Mouse (Mus musculus) neural tube, embryonic 13.5 days (tissue): Measurements from ENCODE around the gene Cntn1. TPM values are rescaled to one million over a fixed set of nuclear protein-coding genes. Genes with fewer than 3 reads are reported as not detected.

Experiments
- ATAC-seq: fragments of 200-750 bp; cut with Nextera tagmentation; 2 replicates; pipeline ENCODE4 v1.8.0; 2017; ENCODE audit warnings: low read depth, mild to moderate bottlenecking, moderate TSS enrichment, moderate library complexity
- H3K27ac ChIP-seq: fragments of 300-500 bp; sonication (generic); replicated peaks from 2 replicates; pipeline ENCODE4 v1.5.1; 2015; ENCODE audit warnings: moderate library complexity, mild to moderate bottlenecking, inconsistent platforms
- H3K27me3 ChIP-seq: fragments of 300-500 bp; sonication (generic); 2 replicates; pipeline ENCODE4 v1.6.1; 2015; ENCODE audit warnings: mild to moderate bottlenecking, inconsistent platforms
- H3K36me3 ChIP-seq: fragments of 300-500 bp; sonication (generic); 2 replicates; pipeline ENCODE4 v1.6.1; 2015; ENCODE audit warnings: mild to moderate bottlenecking, inconsistent platforms
- H3K4me1 ChIP-seq: fragments of 300-500 bp; sonication (generic); replicated peaks from 2 replicates; pipeline ENCODE4 v1.6.1; 2015; ENCODE audit warnings: inconsistent platforms
- H3K4me2 ChIP-seq: fragments of 300-500 bp; sonication (generic); 2 replicates; pipeline ENCODE4 v1.6.1; 2015; ENCODE audit warnings: inconsistent platforms, mild to moderate bottlenecking, moderate library complexity
- H3K4me3 ChIP-seq: fragments of 300-500 bp; sonication (generic); 2 replicates; pipeline ENCODE4 v1.5.1; 2015; ENCODE audit warnings: mild to moderate bottlenecking, inconsistent platforms
- H3K9ac ChIP-seq: fragments of 300-500 bp; sonication (generic); 2 replicates; pipeline ENCODE4 v1.6.1; 2015; ENCODE audit warnings: moderate library complexity, mild to moderate bottlenecking, inconsistent platforms
- H3K9me3 ChIP-seq: fragments of 300-500 bp; sonication (generic); 2 replicates; pipeline ENCODE4 v1.6.1; 2016; ENCODE audit warnings: inconsistent platforms
- WGBS: fragments of 180-500 bp; shearing (Covaris S2); methylation state at CpG from one replicate; pipeline ENCODE4 v1.1.7; 2015; 5-methylcytosine and 5-hydroxymethylcytosine counted together
- polyA plus RNA-seq: library from polyadenylated mRNA; unstranded; fragments of >200 nt; fragmentation: Nextera tagmentation; extraction: Ambion mirVana; gene quantifications from 2 replicates; pipeline ENCODE4 v1.2.1, GENCODE M21; 2015

The Cntn1 gene
- polyA plus RNA-seq, 1 experiment from 2014 or later, result 31.0 TPM

- Histone ChIP-seq H3K27me3 (no peaks in the 10 kb centered on the region), H3K4me2 (no peak overlapping the region), H3K27ac (no peak overlapping the region), H3K36me3 (no peaks in the 10 kb centered on the region), H3K4me3 (no peak overlapping the region), H3K4me1 (no peaks in the 10 kb centered on the region), H3K9ac (no peak overlapping the region), H3K9me3 (no peaks in the 10 kb centered on the region)
- 97% methylated on average over 1 of the region's 1 CpGs for WGBS
- no peak for ATAC-seq
Measured at GRCm38 (mm10) chr15:92209778-92210177, 158.8 kb downstream of the Cntn1 start.

DNA sequence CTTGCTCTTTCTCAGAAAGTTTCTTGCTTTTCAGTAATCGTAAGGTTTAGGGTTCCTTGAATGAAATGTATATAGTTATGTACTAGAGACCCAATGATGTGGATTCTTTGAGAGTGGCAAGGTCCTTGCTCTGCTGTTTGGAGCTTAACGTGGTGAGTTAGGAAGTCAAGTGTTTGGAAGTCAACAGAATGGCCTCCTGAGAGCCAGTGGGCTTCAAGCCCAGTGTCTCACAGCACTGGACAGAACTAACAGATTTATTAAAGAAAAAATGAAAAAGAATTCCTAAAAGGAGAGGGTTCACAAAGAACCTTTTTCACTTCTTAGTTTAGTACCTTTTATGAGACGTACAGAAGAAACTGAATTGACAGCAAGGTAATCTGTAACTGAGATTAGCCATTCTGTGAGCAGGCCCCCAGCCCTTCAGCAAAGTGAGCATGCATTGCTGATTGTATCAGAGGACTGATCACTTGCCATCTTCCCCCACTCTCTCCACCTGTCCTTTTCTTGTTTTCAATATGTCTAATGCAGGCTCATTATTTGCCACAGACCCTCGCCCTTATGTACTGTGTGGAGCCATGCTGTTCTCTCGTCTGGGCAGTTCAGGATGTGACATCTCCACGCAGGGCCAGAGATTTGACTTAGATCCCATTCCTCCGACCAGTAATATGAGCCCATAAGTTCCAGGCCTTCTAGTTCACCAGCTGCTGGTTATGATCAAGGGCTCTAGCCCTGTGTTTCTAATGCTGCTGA is 159.7 kb downstream of the Cntn1 start:
- H3K4me3 ChIP-seq, result no peak overlapping the region
- no peak for ATAC-seq
- WGBS, result 83% methylated on average over 7 of the region's 7 CpGs
- H3K27me3 ChIP-seq, result no peaks in the 10 kb centered on the region
- H3K4me2 ChIP-seq, result no peak overlapping the region
- no peak overlapping the region for H3K27ac ChIP-seq
- no peaks in the 10 kb centered on the region for H3K9me3 ChIP-seq
- H3K36me3 ChIP-seq, result no peaks in the 10 kb centered on the region
- no peak overlapping the region for H3K9ac ChIP-seq
- H3K4me1 ChIP-seq, result no peaks in the 10 kb centered on the region

GRCm38 (mm10) chr15:92215841-92216240 is 164.9 kb downstream of the Cntn1 start:
- WGBS, result 59% methylated on average over 3 of the region's 3 CpGs
- no peaks in the 10 kb centered on the region for H3K9me3 ChIP-seq
- no peaks in the 10 kb centered on the region for H3K27me3 ChIP-seq
- H3K27ac ChIP-seq, result no peak overlapping the region
- H3K4me2 ChIP-seq, result no peak overlapping the region
- H3K9ac ChIP-seq, result no peak overlapping the region
- H3K36me3 ChIP-seq, result no peaks in the 10 kb centered on the region
- ATAC-seq, result no peak
- no peaks in the 10 kb centered on the region for H3K4me1 ChIP-seq
- no peak overlapping the region for H3K4me3 ChIP-seq

DNA sequence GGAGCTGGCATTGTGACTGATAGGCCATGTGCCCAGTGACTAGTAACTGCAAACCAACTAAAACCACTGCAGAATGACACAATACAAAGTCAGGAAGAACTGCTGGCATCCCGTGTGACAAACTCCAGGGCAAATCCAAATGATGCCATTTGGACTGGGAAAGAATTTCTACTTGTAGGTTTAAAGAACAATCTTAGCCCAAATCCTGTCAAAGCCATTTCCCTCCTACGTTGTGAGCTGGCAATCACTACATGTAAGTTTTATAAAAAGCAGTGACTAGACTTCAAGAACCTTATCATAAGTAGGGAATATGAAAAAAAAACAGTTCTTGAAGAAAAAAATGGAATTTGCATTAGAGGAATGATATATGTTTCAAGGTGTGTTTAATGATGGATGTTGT is 170.5 kb downstream of the Cntn1 start:
- ATAC-seq, result no peak
- no peaks in the 10 kb centered on the region for H3K4me1 ChIP-seq
- H3K4me3 ChIP-seq, result no peak overlapping the region
- no peak overlapping the region for H3K27ac ChIP-seq
- 83% methylated on average over 2 of the region's 2 CpGs for WGBS
- H3K9me3 ChIP-seq, result no peaks in the 10 kb centered on the region
- H3K9ac ChIP-seq, result no peak overlapping the region
- no peak overlapping the region for H3K4me2 ChIP-seq
- H3K27me3 ChIP-seq, result no peaks in the 10 kb centered on the region
- peaks cover 3% of the 10 kb centered on the region; the same call in 1 of the 2 replicates for H3K36me3 ChIP-seq

GRCm38 (mm10) chr15:92231386-92231785 is 180.4 kb downstream of the Cntn1 start:
- Histone ChIP-seq H3K27me3 (no peaks in the 10 kb centered on the region), H3K36me3 (peaks cover under 1% of the 10 kb centered on the region; the same call in 1 of the 2 replicates), H3K4me3 (no peak overlapping the region), H3K27ac (no peak overlapping the region), H3K4me1 (no peaks in the 10 kb centered on the region), H3K9ac (no peak overlapping the region), H3K4me2 (no peak overlapping the region), H3K9me3 (no peaks in the 10 kb centered on the region)
- ATAC-seq, result no peak
- WGBS, result 22% methylated on average over 7 of the region's 7 CpGs

DNA sequence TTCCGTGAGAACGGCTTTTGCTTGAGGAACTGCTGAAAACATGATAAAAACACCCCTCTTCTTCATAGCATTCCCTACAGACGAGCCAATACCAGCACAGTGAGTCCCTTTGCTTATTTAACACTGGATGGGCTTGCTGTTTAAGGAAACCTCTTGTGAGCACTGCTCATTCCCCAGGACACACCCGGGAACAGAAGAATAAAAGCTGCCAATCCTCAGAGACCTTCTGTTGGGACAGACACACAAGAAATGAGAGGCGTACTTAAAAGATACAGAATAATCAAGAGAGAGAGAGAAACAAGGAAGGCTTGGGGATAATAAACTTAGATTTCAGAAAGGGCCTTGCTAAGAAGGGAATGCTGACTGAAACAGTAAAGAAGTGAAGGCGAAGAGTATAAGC is 184.9 kb downstream of the Cntn1 start:
- Histone ChIP-seq H3K4me2 (no peak overlapping the region), H3K4me1 (no peaks in the 10 kb centered on the region), H3K9me3 (no peaks in the 10 kb centered on the region), H3K4me3 (no peak overlapping the region), H3K27ac (no peak overlapping the region), H3K27me3 (no peaks in the 10 kb centered on the region), H3K9ac (no peak overlapping the region), H3K36me3 (no peaks in the 10 kb centered on the region)
- no peak for ATAC-seq
- WGBS, result 76% methylated on average over 6 of the region's 6 CpGs

DNA sequence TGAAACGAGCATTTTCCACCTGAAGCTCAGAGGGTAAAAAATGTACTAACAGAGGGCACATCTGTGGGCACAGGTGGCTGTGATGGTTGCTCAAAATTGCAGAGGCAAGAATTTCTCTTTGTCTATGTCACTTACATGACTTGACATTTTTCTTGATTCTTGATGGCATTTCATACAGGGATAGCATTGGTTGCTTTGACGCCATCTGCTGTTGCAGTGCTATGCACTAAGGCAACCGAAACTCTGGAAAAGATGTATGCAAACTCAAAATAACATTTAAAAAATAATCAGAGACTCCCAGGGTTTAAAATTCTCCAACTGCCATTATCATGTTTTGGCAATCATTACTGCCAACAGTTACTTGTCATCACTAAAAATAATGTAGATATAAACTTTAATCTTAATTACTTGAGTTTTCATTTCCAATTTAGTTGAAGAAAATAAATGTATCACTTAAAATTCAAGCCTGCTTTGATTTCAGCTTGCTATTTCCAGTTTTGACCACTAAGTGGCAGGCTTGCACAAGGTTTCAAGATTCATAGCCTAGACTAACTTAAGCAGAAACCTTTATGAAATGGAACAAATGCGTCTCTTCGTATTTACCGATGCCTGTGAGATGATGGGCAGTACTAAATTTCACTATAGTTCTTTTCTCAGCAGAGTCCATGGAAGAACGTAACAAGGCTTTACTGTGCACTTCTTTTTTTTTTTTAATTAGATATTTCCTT is 214.2 kb downstream of the Cntn1 start:
- Histone ChIP-seq H3K9me3 (no peaks in the 10 kb centered on the region), H3K27ac (no peak overlapping the region), H3K4me3 (no peak overlapping the region), H3K9ac (no peak overlapping the region), H3K27me3 (no peaks in the 10 kb centered on the region), H3K4me1 (0 out of 2 replicates have a peak, but pooled peaks cover 5% of the 10 kb centered on the region), H3K4me2 (no peak overlapping the region), H3K36me3 (no peaks in the 10 kb centered on the region)
- WGBS, result 27% methylated on average over 7 of the region's 7 CpGs
- ATAC-seq, result no peak

- H3K4me1 ChIP-seq, result 0 out of 2 replicates have a peak, but pooled peaks cover 5% of the 10 kb centered on the region
- H3K27me3 ChIP-seq, result no peaks in the 10 kb centered on the region
- no peak overlapping the region for H3K4me2 ChIP-seq
- 23% methylated on average over 3 of the region's 3 CpGs for WGBS
- H3K36me3 ChIP-seq, result no peaks in the 10 kb centered on the region
- no peak overlapping the region for H3K4me3 ChIP-seq
- H3K27ac ChIP-seq, result no peak overlapping the region
- no peak for ATAC-seq
- no peak overlapping the region for H3K9ac ChIP-seq
- no peaks in the 10 kb centered on the region for H3K9me3 ChIP-seq
Measured at GRCm38 (mm10) chr15:92268341-92268740, 217.4 kb downstream of the Cntn1 start.

DNA sequence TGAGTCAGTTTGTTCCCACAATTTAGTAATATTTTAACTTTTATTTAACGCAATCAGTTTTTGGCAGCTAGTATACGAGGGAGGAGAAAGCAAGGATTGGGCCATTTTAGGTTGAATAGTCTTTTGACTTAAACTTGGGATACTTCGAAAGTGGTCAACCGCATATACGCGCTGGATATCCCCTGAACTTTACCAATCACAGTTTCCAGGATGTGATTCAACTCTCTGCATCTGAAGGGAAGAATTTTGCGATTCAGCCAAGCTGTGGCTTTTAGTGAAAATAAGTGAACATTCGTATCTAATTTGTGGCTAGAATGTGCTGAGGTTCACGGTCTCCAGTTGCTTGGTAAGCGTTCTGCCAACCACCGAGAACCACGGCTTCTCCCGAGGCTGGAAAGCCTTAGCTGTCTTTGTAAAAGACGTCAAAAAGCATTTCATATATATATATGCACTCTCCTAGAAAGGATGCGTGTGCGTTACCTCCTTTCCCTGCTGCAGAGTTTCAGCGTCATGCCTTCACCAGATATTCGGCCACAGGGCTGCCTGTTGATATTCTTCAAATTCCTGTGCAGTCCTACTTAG is 217.9 kb downstream of the Cntn1 start:
- no peaks in the 10 kb centered on the region for H3K36me3 ChIP-seq
- H3K4me1 ChIP-seq, result 0 out of 2 replicates have a peak, but pooled peaks cover 5% of the 10 kb centered on the region
- no peaks in the 10 kb centered on the region for H3K27me3 ChIP-seq
- no peak overlapping the region for H3K4me3 ChIP-seq
- 87% methylated on average over 18 of the region's 18 CpGs for WGBS
- H3K9ac ChIP-seq, result no peak overlapping the region
- no peak overlapping the region for H3K27ac ChIP-seq
- H3K4me2 ChIP-seq, result no peak overlapping the region
- H3K9me3 ChIP-seq, result no peaks in the 10 kb centered on the region
- no peak for ATAC-seq

DNA sequence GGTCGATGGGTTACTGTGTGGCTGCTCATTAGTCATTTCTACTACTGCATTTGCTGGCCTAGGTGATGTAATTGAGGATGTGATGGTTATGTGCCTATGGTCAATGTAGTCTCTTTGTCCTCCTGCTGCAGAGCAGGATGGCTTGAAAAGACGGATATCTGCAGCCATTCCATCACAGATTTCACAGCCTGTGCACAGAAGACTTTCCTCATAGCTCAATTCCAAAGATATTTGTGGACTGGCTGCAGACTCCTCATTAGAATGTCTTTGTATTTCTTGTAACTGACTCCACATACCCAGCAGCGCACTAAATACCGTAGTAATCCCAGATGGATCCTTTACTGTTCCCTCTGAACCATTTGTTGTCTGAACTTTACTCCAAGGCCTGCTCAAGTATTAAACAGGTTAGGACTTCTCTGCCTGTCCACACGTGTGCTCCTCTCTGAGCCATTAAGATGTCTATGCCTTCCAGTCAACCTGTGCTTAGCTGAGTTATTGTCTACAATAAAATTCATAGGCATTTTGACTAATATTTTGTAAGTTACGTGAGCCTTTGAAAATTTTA is 220.9 kb downstream of the Cntn1 start:
- H3K27me3 ChIP-seq, result no peaks in the 10 kb centered on the region
- H3K9ac ChIP-seq, result no peak overlapping the region
- 0 out of 2 replicates have a peak, but pooled peaks cover 5% of the 10 kb centered on the region for H3K4me1 ChIP-seq
- ATAC-seq, result no peak
- H3K9me3 ChIP-seq, result no peaks in the 10 kb centered on the region
- no peak overlapping the region for H3K4me2 ChIP-seq
- H3K4me3 ChIP-seq, result no peak overlapping the region
- H3K27ac ChIP-seq, result no peak overlapping the region
- 76% methylated on average over 6 of the region's 6 CpGs for WGBS
- H3K36me3 ChIP-seq, result no peaks in the 10 kb centered on the region

- Histone ChIP-seq H3K9ac (no peak overlapping the region), H3K4me3 (no peak overlapping the region), H3K27ac (no peak overlapping the region), H3K4me1 (no peaks in the 10 kb centered on the region), H3K4me2 (no peak overlapping the region), H3K36me3 (no peaks in the 10 kb centered on the region), H3K27me3 (no peaks in the 10 kb centered on the region), H3K9me3 (no peaks in the 10 kb centered on the region)
- no peak for ATAC-seq
- 76% methylated on average over 4 of the region's 4 CpGs for WGBS
Measured at GRCm38 (mm10) chr15:92276826-92277225, 225.9 kb downstream of the Cntn1 start.

DNA sequence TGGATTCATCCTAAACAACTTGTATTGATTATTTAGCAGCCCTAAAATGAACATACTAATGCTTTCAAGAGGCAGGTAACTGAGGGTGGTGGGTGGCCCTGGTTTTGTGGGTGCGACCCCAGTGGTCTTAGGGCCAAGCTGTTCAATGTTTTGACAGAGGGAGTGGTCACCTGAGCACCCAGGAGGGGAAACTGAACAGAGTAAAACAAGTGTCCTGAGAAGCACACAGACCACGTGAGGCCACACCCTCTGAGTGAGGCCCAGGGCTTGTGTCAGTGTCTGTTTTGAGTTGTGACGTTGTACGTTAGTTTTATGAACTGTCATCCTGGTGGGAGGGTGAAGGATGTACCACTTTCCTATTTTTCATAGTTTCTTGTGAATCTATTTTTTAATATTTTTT is 227.0 kb downstream of the Cntn1 start:
- ATAC-seq, result no peak
- H3K9ac ChIP-seq, result no peak overlapping the region
- 85% methylated on average over 4 of the region's 4 CpGs for WGBS

More for the DNA sequence above, 227.0 kb downstream of the Cntn1 start:
- H3K27ac ChIP-seq, result no peak overlapping the region
- H3K4me3 ChIP-seq, result no peak overlapping the region
- no peak overlapping the region for H3K4me2 ChIP-seq
- H3K36me3 ChIP-seq, result no peaks in the 10 kb centered on the region
- no peaks in the 10 kb centered on the region for H3K4me1 ChIP-seq
- H3K27me3 ChIP-seq, result no peaks in the 10 kb centered on the region
- H3K9me3 ChIP-seq, result no peaks in the 10 kb centered on the region
